Mouse (Mus musculus) thymus, postnatal 0 days (tissue): ENCODE measurements at regions not wholly inside any gene's neighbourhood (a gene's known extent, or its start where the extent isn't known, plus 50 kb on each side); places are given as distances from the start of the nearest gene placed in this dataset.

Experiments used
- DNase-seq: peaks from one replicate; pipeline ENCODE4 v3.0.0-alpha.2; 2015; ENCODE audit warnings: low spot score

GRCm38 (mm10) chr19:36178828-36179251 is 58.9 kb upstream of the Ankrd1 start:
- no peak for DNase-seq

DNA sequence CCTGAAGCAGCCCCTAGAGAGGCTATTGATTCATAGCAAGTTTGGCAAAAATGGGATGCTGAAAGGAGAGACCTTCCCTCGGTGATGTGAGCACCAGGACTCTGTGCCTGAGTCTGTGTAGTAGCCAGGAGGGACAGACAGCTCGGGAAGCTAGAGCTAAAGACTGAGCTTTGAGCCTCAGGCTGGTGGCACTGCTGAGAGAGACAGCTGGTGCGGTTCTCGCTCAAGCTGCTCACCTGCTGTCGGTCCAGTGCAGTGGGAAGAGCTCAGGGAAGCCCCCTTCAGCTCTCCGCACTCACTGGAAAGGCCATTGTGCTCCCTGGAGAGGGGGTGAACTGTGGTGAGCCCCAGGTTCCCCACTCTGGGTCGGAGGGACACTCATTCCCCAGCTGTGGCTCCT is 60.4 kb upstream of the Ankrd1 start:
- DNase-seq = no peak

- DNase-seq = no peak
Observed at GRCm38 (mm10) chr19:36181535-36181934, 61.6 kb upstream of the Ankrd1 start.

- peak; percentile 87 for DNase-seq
Observed at GRCm38 (mm10) chr19:36183127-36183526, 63.2 kb upstream of the Ankrd1 start.

DNA sequence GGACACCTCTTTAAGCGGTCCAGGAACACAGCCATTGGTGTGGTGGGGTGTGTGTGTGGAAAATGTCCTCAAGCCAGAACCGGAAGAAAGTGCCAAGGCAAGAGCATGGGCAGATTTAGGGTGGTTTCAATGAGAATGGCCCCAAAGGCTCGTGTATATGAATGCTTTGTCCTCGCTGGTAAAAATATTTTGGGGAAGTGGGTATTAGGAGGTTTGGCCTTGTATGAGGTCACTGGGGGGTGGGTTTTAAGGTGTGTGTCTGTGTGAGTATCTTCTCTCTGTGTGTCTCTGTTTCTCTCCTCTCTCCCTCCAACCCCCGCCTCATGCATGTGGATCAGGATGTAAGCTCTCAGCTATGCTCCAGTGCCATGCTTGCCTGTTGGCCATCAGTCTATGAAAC is 69.8 kb upstream of the Ankrd1 start:
- DNase-seq = no peak

- DNase-seq = no peak
Observed at GRCm38 (mm10) chr19:36191641-36192040, 71.7 kb upstream of the Ankrd1 start.

DNA sequence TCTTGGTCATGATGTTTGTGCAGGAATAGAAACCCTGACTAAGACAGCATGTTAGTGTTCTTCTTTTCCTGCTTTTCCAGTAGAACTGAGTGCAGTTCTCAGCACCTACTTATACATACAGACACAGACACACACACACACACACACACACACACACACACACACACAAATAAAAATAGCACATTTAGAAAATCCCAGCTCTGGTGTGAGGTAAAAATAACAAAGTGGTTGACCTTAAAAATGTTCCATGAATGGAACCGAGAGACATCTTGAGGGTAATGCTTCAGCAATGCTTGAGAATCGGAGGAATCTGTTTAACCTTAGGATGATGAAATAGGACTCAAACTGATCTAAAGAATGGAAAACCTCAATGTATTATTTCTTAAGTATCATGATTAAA is 84.4 kb upstream of the Ankrd1 start:
- DNase-seq = no peak

GRCm38 (mm10) chr19:36204965-36205718 is 85.2 kb upstream of the Ankrd1 start:
- no peak for DNase-seq

GRCm38 (mm10) chr19:36207735-36208288 is 87.9 kb upstream of the Ankrd1 start:
- DNase-seq = no peak

DNA sequence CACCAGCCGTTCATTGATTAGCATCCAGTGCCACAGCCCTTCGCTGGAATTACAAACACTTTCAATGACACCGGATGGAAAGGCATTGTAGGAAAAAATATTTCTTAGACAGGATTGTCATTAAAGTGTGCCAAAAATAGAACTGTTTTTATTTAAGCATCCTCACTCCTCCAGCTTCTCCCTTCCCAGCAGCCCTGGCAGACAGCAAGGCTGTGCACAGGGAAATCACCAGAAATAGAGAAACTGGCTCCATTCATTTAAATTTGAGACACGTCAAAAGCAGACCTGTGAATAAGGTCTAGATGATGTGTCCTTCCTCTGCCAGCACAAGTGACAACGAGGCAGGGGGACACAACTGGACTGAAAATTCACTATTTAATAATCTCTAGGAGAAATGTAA is 88.5 kb upstream of the Ankrd1 start:
- no peak for DNase-seq

DNA sequence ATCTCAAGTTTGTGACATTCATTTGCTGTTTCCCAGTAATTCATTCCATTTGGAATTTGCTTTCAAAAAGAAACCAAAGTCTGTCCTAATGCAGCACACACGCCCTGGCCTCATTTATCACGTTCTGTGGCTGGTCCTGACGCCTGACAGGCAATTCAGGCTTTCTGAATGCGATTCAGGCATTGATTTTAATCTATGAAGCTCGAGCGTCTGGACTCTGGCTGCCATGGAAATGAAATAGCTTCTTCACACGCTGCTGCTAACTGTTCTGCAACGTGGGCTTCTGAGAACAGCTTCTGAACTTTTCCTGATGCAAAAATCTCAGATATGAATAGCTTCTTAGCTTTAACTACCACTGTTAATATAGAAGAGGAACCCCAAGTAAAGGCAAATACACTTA is 93.6 kb upstream of the Ankrd1 start:
- DNase-seq = no peak

GRCm38 (mm10) chr19:36214188-36214968 is 94.5 kb upstream of the Ankrd1 start:
- DNase-seq = no peak

- DNase-seq = no peak
Observed at GRCm38 (mm10) chr19:36217177-36217576, 97.3 kb upstream of the Ankrd1 start.

DNA sequence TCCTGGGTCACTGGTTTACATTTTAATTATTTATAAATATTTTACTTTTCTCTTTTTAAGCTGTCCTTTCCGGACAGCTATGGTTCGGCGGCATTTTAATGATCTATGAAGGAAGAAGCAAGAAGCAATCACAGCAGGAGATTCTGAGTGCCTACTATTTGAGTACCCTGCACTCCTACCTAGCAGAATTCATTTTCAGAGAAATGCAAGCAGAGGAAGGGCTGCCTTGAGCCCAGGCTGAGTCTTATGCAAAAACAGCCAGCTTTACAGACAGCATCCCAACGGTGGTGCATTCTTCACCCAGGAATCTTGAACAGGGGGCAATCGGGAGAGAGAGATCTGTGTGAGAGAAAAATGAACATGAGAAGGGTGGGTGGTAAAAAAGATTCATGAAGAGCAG is 97.7 kb upstream of the Ankrd1 start:
- no peak for DNase-seq

DNA sequence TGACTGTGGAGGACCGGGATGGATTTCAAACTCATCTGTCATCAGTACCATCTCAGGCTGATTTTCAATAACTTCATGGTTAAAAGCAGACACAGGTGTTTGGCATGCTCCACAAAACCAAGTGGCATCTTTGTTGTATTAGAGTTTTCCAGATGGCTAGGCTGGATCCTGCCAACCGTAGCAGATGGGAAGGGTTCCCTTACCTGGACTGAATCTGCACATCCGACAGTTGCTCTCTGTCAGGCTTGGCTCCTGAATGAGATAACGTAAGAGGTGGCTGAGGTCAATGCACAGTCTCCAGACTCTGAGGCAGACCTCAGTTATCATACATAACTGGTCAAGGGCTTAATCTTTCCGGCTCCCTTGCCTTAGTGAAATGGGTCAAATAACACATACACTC is 99.0 kb upstream of the Ankrd1 start:
- no peak for DNase-seq

GRCm38 (mm10) chr19:36221104-36221503 is 101.2 kb upstream of the Ankrd1 start:
- DNase-seq = no peak

DNA sequence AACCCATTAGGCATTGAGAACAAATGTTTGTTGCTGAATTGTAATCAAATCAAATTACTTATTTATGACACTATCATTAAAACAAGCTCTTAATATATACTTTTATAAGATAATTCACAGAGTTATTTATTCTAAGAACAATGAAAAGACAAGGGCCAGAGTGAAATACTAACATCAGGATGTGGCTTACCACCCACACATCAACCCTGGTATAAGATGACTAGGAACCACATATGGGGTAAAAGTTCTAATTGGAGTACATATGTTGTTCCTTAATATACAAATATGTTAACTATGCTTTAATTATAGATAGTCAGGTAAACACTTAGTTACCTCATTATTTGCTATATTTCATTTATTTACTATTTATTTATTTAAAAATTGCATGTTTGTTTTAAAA is 101.7 kb upstream of the Ankrd1 start:
- DNase-seq = no peak

DNA sequence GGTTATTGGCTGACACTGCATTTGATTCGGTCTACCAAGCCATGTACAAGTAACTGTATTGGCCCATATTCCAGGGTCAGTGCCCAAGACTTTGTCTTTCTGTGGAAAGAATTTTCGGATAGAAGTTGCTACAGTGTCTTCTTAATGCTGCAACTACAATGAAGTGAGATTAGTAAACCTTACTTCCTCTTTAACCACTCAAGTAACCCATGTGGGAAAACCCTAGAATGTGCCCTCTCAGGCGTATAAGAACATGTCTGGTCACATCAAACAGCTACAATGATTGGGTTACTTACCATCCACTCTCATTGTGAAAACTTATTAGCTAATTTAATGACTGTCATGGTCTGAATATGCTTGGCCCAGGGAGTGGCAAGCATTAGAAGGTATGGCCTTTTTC is 102.3 kb upstream of the Ankrd1 start:
- DNase-seq = no peak

GRCm38 (mm10) chr19:36224518-36224917 is 104.6 kb upstream of the Ankrd1 start:
- peak; percentile 58 for DNase-seq

DNA sequence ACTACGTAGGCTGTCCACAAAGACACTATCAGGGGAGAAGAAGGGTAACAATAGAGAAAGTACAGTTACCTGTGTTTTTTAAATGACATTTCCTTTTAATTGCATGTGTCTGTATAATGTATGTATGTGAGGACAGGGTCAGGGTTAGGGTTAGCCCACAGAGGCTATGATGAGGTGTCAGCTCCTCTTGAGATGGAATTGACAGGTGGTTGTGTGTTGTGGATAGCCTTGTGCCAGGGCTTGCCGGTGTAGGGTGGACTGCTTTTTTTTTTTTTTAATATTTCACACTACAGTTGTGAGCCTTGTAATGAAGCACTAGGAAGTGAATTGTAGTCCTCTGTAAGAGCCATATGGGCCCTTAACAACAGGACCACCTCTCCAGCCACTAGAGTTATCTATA is 105.7 kb upstream of the Ankrd1 start:
- no peak for DNase-seq

- no peak for DNase-seq
Observed at GRCm38 (mm10) chr19:36227418-36228160, 107.7 kb upstream of the Ankrd1 start.

DNA sequence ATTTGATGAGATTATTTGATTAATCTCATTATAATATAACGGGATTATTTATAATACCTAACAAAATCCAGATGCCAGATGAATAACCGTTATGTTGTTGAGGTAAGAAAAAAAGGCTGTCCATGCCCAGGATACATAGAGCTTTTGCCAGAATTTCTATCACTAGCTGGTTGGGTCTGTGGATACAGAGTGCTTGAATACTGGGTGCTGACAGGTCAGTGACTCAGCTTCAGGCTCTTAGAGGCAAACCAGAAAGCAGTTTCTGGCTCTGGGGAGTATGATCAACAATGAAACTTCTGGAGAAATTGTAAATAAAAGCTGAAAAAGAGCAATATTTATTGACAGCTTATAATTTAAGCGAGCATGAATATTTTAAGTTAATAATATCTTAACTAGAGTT is 109.4 kb upstream of the Ankrd1 start:
- no peak for DNase-seq
